Mouse (Mus musculus) liver, embryonic 11.5 days (tissue): ENCODE results near the gene Azgp1. TPM values are rescaled to one million over a fixed set of nuclear protein-coding genes. Genes with fewer than 3 reads are reported as not detected.
"Not testable (repeated sequence)": the region's sequence is repeated elsewhere in the genome, so short reads cannot be mapped to it uniquely, and the experiment has no call there.

Experiments
- ATAC-seq: fragments of 200-750 bp; cut with Nextera tagmentation; replicated peaks from 2 replicates; pipeline ENCODE4 v1.8.0; 2017; ENCODE audit warnings: moderate number of reproducible peaks, mild to moderate bottlenecking, moderate TSS enrichment, moderate library complexity; ENCODE audit not compliant: low FRiP score
- DNase-seq: peaks from one replicate; pipeline ENCODE4 v3.0.0-alpha.2; 2017; ENCODE audit warnings: low spot score
- H3K27ac ChIP-seq: fragments of 300-500 bp; sonication (generic); 2 replicates; pipeline ENCODE4 v1.5.1; 2014; ENCODE audit warnings: mild to moderate bottlenecking, low read depth, low read length, control low read depth
- H3K27me3 ChIP-seq: fragments of 300-500 bp; sonication (generic); replicated peaks from 2 replicates; pipeline ENCODE4 v1.6.1; 2014; ENCODE audit warnings: low read length, mixed read lengths; ENCODE audit not compliant: control insufficient read depth, insufficient read depth
- H3K36me3 ChIP-seq: fragments of 300-500 bp; sonication (generic); 2 replicates; pipeline ENCODE4 v1.6.1; 2014; ENCODE audit warnings: mild to moderate bottlenecking, low read length, moderate library complexity, mixed read lengths; ENCODE audit not compliant: control insufficient read depth, insufficient read depth
- H3K4me1 ChIP-seq: fragments of 300-500 bp; sonication (generic); replicated peaks from 2 replicates; pipeline ENCODE4 v1.6.1; 2014; ENCODE audit warnings: low read length, mixed read lengths; ENCODE audit not compliant: control insufficient read depth, insufficient read depth
- H3K4me2 ChIP-seq: fragments of 300-500 bp; sonication (generic); 2 replicates; pipeline ENCODE4 v1.6.1; 2014; ENCODE audit warnings: mild to moderate bottlenecking, control low read depth, moderate library complexity
- H3K4me3 ChIP-seq: fragments of 300-500 bp; sonication (generic); 2 replicates; pipeline ENCODE4 v1.5.1; 2014; ENCODE audit warnings: low read depth, low read length, control low read depth
- H3K9ac ChIP-seq: fragments of 300-500 bp; sonication (generic); 2 replicates; pipeline ENCODE4 v1.6.1; 2014; ENCODE audit warnings: low read depth, low read length, control low read depth
- H3K9me3 ChIP-seq: fragments of 300-500 bp; sonication (generic); 2 replicates; pipeline ENCODE4 v1.6.1; 2016; ENCODE audit warnings: low read length, inconsistent platforms, mixed read lengths; ENCODE audit not compliant: control insufficient read depth
- WGBS: fragments of 180-500 bp; shearing (Covaris S2); extraction: QIAGEN DNeasy Blood & Tissue Kit; methylation state at CpG from one replicate; pipeline ENCODE4 v1.1.7; 2014; 5-methylcytosine and 5-hydroxymethylcytosine counted together
- polyA plus RNA-seq: library from polyadenylated mRNA; unstranded; fragments of >200 nt; fragmentation: Nextera tagmentation; extraction: Ambion mirVana; gene quantifications from 2 replicates; pipeline ENCODE4 v1.2.1, GENCODE M21; 2014

The Azgp1 gene
- polyA plus RNA-seq, 1 experiment from 2014 or later = not detected

DNA sequence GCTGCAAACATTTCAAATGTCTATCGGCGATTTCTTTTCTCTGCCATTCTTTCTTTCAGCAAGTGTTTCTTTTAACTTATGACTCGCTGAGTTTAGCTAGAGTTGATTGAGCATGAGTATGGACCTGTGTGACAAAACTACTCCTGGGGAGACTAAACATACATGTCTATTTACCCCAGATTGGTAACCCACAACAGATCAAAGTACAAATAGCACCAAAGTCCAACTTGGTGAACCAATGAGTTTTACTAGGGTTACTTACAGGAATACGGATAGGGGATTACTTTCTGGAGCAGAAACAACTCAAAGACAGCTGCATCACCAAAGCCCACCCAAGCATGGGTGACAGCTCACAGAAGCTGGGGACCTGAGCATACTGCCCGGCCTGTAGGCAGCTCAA, 28.1 kb downstream of the Azgp1 start:
- H3K9me3 ChIP-seq = no peaks in the 10 kb centered on the region; the same call in 1 of the 2 replicates
- H3K4me2 ChIP-seq = no peak overlapping the region
- H3K27ac ChIP-seq = no peak overlapping the region
- no peak overlapping the region for H3K9ac ChIP-seq
- ATAC-seq = no peak
- H3K4me1 ChIP-seq = no peaks in the 10 kb centered on the region
- H3K27me3 ChIP-seq = no peaks in the 10 kb centered on the region
- no peaks in the 10 kb centered on the region for H3K36me3 ChIP-seq
- no peak overlapping the region for H3K4me3 ChIP-seq
- no peak for DNase-seq
- WGBS = 84% methylated on average over 5 of the region's 5 CpGs

DNA sequence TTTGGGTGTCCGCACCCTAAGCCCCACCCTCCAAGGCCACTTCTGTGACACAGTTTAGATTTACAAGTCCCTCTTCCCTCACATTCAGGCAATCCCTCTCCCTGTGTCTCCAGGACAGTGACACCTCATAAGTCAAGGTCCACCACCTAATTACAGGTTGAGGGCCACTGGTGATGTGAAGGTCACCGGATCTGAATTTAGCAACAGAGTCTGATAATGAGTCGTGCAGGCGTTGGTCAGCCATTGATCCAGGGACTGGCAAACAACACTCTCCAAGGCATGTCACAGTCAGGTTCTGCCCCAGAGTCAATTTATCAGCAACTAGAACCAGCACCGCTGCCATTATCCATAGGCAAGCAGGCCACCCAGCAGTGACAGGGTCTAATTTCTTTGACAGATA, 31.1 kb downstream of the Azgp1 start:
- no peak for ATAC-seq
- no peak for DNase-seq
- H3K4me1 ChIP-seq = no peaks in the 10 kb centered on the region
- H3K4me2 ChIP-seq = no peak overlapping the region
- H3K4me3 ChIP-seq = no peak overlapping the region
- H3K36me3 ChIP-seq = no peaks in the 10 kb centered on the region
- H3K9ac ChIP-seq = no peak overlapping the region
- no peak overlapping the region for H3K27ac ChIP-seq
- 74% methylated on average over 5 of the region's 5 CpGs for WGBS
- no peaks in the 10 kb centered on the region for H3K9me3 ChIP-seq
- H3K27me3 ChIP-seq = no peaks in the 10 kb centered on the region

DNA sequence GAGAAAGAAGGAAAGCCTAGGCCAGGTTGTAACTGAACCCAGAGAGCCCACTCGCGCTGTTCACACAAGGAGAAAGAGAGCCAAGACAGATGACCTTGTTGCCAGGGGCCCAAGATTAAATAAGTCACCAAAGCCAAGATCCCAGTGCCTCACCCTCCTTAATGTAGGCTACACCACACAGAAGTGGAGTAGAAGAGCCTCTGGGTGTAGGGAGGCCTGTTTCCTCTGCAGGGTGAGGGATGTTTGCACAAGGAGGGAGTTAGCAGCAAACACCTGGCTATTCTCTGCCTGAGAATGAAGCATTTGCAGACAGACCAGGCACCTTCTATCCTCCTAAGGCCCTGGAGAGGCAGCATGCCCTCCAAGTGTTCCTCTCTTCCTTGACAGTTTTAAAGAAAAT, 35.2 kb downstream of the Azgp1 start:
- Histone ChIP-seq H3K27ac (no peak overlapping the region), H3K36me3 (no peaks in the 10 kb centered on the region), H3K27me3 (no peaks in the 10 kb centered on the region), H3K9ac (no peak overlapping the region), H3K4me2 (no peak overlapping the region), H3K4me3 (no peak overlapping the region), H3K4me1 (no peaks in the 10 kb centered on the region), H3K9me3 (no peaks in the 10 kb centered on the region)
- no peak for DNase-seq
- 87% methylated on average over 2 of the region's 2 CpGs for WGBS
- ATAC-seq = no peak

DNA sequence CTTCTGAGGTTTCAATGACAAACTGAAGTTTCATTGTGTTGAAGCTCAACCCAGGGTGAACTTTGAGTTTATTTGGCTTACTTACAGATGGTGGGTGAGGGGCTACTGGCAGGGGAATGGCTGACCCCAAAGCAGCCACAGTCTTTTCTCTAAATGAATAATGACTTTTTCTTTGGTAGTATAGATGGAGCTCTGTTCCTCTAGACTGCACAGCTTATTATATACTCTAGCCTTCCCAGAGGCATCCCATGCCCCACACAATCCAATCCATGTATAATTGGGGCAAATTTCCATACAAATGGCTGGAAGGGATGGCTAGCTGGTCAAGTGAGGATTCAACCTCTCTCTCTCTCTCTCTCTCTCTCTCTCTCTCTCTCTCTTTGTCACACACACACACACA, 35.7 kb downstream of the Azgp1 start:
- H3K9ac ChIP-seq = no peak overlapping the region
- no peaks in the 10 kb centered on the region for H3K36me3 ChIP-seq
- no peak for ATAC-seq
- no peaks in the 10 kb centered on the region for H3K4me1 ChIP-seq
- DNase-seq = no peak
- H3K4me3 ChIP-seq = no peak overlapping the region
- H3K27ac ChIP-seq = no peak overlapping the region
- H3K9me3 ChIP-seq = no peaks in the 10 kb centered on the region
- H3K4me2 ChIP-seq = no peak overlapping the region
- H3K27me3 ChIP-seq = no peaks in the 10 kb centered on the region

DNA sequence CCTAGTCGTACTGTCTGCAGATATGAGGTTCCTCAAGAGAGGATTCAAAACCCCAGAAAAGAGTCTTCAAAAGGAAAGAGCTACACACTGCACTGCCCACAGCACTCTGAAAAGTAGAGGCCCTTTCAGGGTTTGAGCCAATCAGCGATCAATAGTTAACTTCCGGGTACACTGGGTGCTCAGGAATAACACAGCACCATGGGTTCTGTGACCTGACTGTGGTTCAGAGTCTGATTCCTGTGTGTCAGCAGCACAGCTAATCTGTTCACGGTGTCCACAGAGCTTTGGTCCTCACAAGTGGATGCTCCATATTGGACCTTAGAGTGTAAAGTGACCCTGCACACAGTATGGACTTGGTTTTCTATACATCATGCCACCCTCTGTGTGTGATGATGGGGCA, 38.3 kb downstream of the Azgp1 start:
- H3K9me3 ChIP-seq, H3K4me1 ChIP-seq, DNase-seq, H3K9ac ChIP-seq, H3K4me2 ChIP-seq, H3K27ac ChIP-seq, H3K4me3 ChIP-seq, H3K36me3 ChIP-seq, ATAC-seq, H3K27me3 ChIP-seq: not testable (repeated sequence)
- 84% methylated on average over 3 of the region's 4 CpGs for WGBS

DNA sequence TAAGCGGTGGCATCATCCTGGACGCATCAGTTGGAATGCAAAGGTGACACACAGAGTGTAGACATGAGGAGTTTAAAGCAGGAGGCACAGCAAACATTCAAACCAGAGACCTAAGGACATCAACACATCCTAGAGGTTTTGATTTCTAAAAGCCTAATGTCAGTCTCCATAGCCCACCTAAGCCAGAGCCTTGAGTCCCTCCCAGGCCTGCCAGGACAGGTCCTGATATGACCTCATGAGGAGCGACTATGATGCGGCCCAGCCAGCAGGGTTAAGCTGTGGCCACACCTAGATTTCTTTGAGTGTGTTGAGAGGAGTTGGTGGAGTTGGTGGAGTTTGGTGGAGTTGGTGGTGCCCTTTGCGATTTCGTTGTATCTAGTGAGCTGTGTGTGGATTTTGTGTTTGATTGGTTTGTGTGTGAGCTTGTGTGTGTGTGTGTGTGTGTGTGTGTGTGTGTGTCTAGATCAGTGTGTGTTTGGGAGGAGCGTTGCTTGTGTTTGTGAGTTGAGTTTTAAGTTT, 39.7 kb downstream of the Azgp1 start, which contains the start of the genes Smok3a and Smok3b:
TSS of gene Smok3a (plus strand) at position 301 of the 519 bp plus-strand sequence.
TSS of gene Smok3b (plus strand) at position 469 of the 519 bp plus-strand sequence.
- H3K27ac ChIP-seq, H3K27me3 ChIP-seq, DNase-seq, H3K4me3 ChIP-seq, H3K9me3 ChIP-seq, H3K4me1 ChIP-seq, H3K4me2 ChIP-seq, H3K36me3 ChIP-seq, ATAC-seq, H3K9ac ChIP-seq: not testable (repeated sequence)
- 90% methylated on average over 3 of the region's 7 CpGs for WGBS

Other genes with a start within 250 kb of the Azgp1 start
- gene Nyap1, start 239.9 kb upstream of the Azgp1 start, polyA plus RNA-seq = 0.39 and 0.43 TPM in 2 replicates
- gene Tsc22d4, start 235.8 kb upstream of the Azgp1 start, polyA plus RNA-seq = 129 and 134 TPM in 2 replicates
- gene Ppp1r35, start 202.7 kb upstream of the Azgp1 start, polyA plus RNA-seq = 49.4 and 55.0 TPM in 2 replicates
- 9.3 and 11.1 TPM in 2 replicates for gene Mepce, start 193.9 kb upstream of the Azgp1 start, polyA plus RNA-seq
- gene Zcwpw1, start 193.7 kb upstream of the Azgp1 start, polyA plus RNA-seq = 10.2 and 13.1 TPM in 2 replicates
- gene Pilra, start 145.2 kb upstream of the Azgp1 start, polyA plus RNA-seq = 1.3 and 1.5 TPM in 2 replicates
- gene Pilrb1, start 123.4 kb upstream of the Azgp1 start, polyA plus RNA-seq = 1.5 and 1.6 TPM in 2 replicates
- gene Pilrb2, start 109.7 kb upstream of the Azgp1 start, polyA plus RNA-seq = 1.3 and 2.1 TPM in 2 replicates
- gene Cyp3a13, start 59.9 kb upstream of the Azgp1 start, polyA plus RNA-seq = 0.79 and 0.95 TPM in 2 replicates
- 0.14 TPM in 1 of 2 replicates, not detected in the other for gene Gjc3, start 18.4 kb upstream of the Azgp1 start, polyA plus RNA-seq
- gene Smok3a, start 39.7 kb downstream of the Azgp1 start, polyA plus RNA-seq = not detected in 2 replicates
- not detected in 2 replicates for gene Smok3b, start 39.9 kb downstream of the Azgp1 start, polyA plus RNA-seq
- gene Smok3c, start 71.7 kb downstream of the Azgp1 start, polyA plus RNA-seq = not detected in 2 replicates
- 15.8 and 18.0 TPM in 2 replicates for gene Zkscan1, start 103.6 kb downstream of the Azgp1 start, polyA plus RNA-seq
- 33.9 TPM in 2 replicates for gene Zscan21, start 135.4 kb downstream of the Azgp1 start, polyA plus RNA-seq
- gene Zfp113, start 174.2 kb downstream of the Azgp1 start, polyA plus RNA-seq = 8.0 and 9.0 TPM in 2 replicates
- 251 and 257 TPM in 2 replicates for gene Cops6, start 179.6 kb downstream of the Azgp1 start, polyA plus RNA-seq
- 11.3 and 14.2 TPM in 2 replicates for gene Ap4m1, start 190.5 kb downstream of the Azgp1 start, polyA plus RNA-seq
- 308 and 341 TPM in 2 replicates for gene Mcm7, start 190.9 kb downstream of the Azgp1 start, polyA plus RNA-seq
- 91.9 and 95.0 TPM in 2 replicates for gene Taf6, start 205.9 kb downstream of the Azgp1 start, polyA plus RNA-seq
- gene Cnpy4, start 206.0 kb downstream of the Azgp1 start, polyA plus RNA-seq = 36.0 and 38.7 TPM in 2 replicates
- gene Mblac1, start 212.8 kb downstream of the Azgp1 start, polyA plus RNA-seq = 5.8 and 6.3 TPM in 2 replicates
- not detected in 2 replicates for gene Nxpe5, start 244.4 kb downstream of the Azgp1 start, polyA plus RNA-seq